Mouse (Mus musculus) brain, embryonic 14.5 days (tissue): ENCODE data around the gene Lin7b.
"Not testable (repeated sequence)": the region's sequence is repeated elsewhere in the genome, so short reads cannot be mapped to it uniquely, and the experiment has no call there.

Source experiments
- CTCF ChIP-seq: fragments of 200-500 bp; IDR thresholded peaks from 2 replicates; pipeline ENCODE4 v1.5.1; 2012; ENCODE audit warnings: inconsistent platforms, mild to moderate bottlenecking, moderate library complexity, borderline replicate concordance; ENCODE audit not compliant: insufficient read depth, insufficient read length; ENCODE audit errors: extremely low read depth
- POLR2A ChIP-seq: fragments of 200-500 bp; IDR thresholded peaks from 2 replicates; pipeline ENCODE4 v1.6.1; 2012; ENCODE audit warnings: mild to moderate bottlenecking, inconsistent platforms, borderline replicate concordance; ENCODE audit not compliant: poor library complexity, insufficient read depth, insufficient read length, severe bottlenecking; ENCODE audit errors: extremely low read depth

DNA sequence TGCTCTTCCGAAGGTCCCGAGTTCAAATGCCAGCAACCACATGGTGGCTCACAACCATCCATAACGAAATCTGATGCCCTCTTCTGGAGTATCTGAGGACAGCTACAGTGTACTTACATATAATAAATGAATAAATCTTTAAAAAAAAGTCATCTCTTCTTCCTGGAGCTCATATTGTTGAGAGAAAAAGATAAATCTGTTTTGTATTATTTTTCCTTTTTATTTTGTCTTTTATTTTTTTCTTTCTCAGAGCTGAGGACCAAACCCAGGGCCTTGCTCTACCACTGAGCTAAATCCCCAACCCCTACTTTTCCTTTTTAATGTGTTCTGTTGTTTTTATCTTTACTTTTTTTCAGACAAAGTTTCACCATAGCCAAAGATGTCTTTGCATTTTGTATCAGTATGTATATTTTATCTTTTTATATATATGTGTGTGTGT lies 26.0 kb upstream of the Lin7b start:
- not testable (repeated sequence) for TF ChIP-seq CTCF, POLR2A
